8 mouse cellular contexts compared by ENCODE assay signal in the genomic region with DNA sequence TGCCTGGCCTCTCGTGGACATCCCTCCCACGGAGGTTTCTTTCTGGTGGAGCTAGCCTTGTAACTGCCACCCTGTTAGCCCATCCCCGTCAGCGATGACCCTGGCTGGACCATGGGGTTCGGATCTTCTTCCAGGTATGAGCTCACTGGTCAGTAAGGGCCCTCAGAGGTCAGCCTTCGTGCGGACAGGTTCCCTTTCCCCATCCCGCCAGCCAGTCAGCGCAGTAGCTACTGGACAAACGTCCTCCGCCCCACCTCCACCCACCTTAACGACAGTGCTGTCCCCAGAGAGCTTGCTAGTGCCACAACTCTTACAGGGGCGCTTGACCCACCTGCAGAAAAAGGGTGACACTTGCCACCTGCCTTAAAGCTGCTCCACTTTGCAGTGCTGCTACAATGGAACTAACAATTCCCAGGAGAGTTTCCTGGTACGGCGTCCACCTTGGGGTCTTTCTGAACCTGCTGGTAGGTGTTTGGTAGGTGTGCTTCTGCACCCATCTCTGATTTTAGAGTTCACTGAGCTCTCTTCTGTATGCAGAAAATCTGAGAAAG. TPM values are rescaled to one million over a fixed set of nuclear protein-coding genes. Genes with fewer than 3 reads are reported as not detected.
DNase-seq lines count a peak whose midpoint lies in the region; ATAC-seq lines count a peak whose summit lies in the region.

No protein-coding gene starts in this region.

- H3K27ac ChIP-seq in heart, embryonic 13.5 days (replicated peaks): peak overlapping the region; percentile 75
- H3K27ac ChIP-seq in brown adipose tissue, adult 24 weeks (replicated peaks; ENCODE audit: low read depth, low read length): no peak overlapping the region
- no peak overlapping the region for H3K27ac ChIP-seq in hindbrain, embryonic 16.5 days (ENCODE audit: low read depth, low read length)
- H3K27ac ChIP-seq in macrophage: no peak overlapping the region

- 11% methylated on average over 15 of the region's 15 CpGs for WGBS in heart, embryonic 13.5 days
- 19% methylated on average over 15 of the region's 15 CpGs for WGBS in hindbrain, embryonic 16.5 days
- 25% methylated on average over 15 of the region's 15 CpGs for WGBS in macrophage (ENCODE audit: missing documents)

- peak overlapping the region; percentile 80 for H3K4me3 ChIP-seq in heart, embryonic 13.5 days
- H3K4me3 ChIP-seq in brown adipose tissue, adult 24 weeks (ENCODE audit: insufficient read depth, low read depth, low read length): peak overlapping the region; percentile 81
- H3K4me3 ChIP-seq in hindbrain, embryonic 16.5 days (ENCODE audit: low read length): peak overlapping the region; percentile 61
- H3K4me3 ChIP-seq in macrophage (ENCODE audit: inconsistent target): peak overlapping the region; percentile 66

- no peak for ATAC-seq in heart, embryonic 13.5 days (ENCODE audit: extremely low read depth, insufficient number of reproducible peaks, low FRiP score, low TSS enrichment)
- ATAC-seq in hindbrain, embryonic 16.5 days: no peak

- peaks cover 29% of the 10 kb centered on the region for H3K27me3 ChIP-seq in heart, embryonic 13.5 days (replicated peaks)
- H3K27me3 ChIP-seq in hindbrain, embryonic 16.5 days (replicated peaks; ENCODE audit: control insufficient read depth, insufficient read depth, low read length): peaks cover 5% of the 10 kb centered on the region; the same call in 1 of the 2 replicates

- H3K79me2 ChIP-seq in macrophage (ENCODE audit: inconsistent target): peaks cover 18% of the 10 kb centered on the region; the same call in 1 of the 2 replicates

- peak overlapping the region; percentile 94 for H3K4me2 ChIP-seq in heart, embryonic 13.5 days
- H3K4me2 ChIP-seq in hindbrain, embryonic 16.5 days (ENCODE audit: low read length): peak overlapping the region; percentile 88

- peak overlapping the region; percentile 92 for H3K9ac ChIP-seq in heart, embryonic 13.5 days
- peak overlapping the region; percentile 76 for H3K9ac ChIP-seq in hindbrain, embryonic 16.5 days (ENCODE audit: low read depth, low read length)

- DNase-seq in heart, adult 8-10 months (ENCODE audit: low spot score): no peak
- DNase-seq in adrenal gland, postnatal 14 days: no peak
- no peak for DNase-seq in gastrocnemius, postnatal 25 days
- DNase-seq in thymus, postnatal 0 days (ENCODE audit: low spot score): no peak

- peaks cover 26% of the 10 kb centered on the region for H3K4me1 ChIP-seq in heart, embryonic 13.5 days
- H3K4me1 ChIP-seq in brown adipose tissue, adult 24 weeks (ENCODE audit: control insufficient read depth, insufficient read depth, insufficient read length, low read length): peaks cover 2% of the 10 kb centered on the region; the same call in 1 of the 2 replicates
- peaks cover 12% of the 10 kb centered on the region for H3K4me1 ChIP-seq in hindbrain, embryonic 16.5 days (ENCODE audit: control insufficient read depth, insufficient read depth, low read depth, low read length)

- no peaks in the 10 kb centered on the region for H3K9me3 ChIP-seq in heart, embryonic 13.5 days
- H3K9me3 ChIP-seq in hindbrain, embryonic 16.5 days (ENCODE audit: control insufficient read depth, low read length): no peaks in the 10 kb centered on the region

- H3K36me3 ChIP-seq in heart, embryonic 13.5 days: peaks cover 22% of the 10 kb centered on the region
- H3K36me3 ChIP-seq in hindbrain, embryonic 16.5 days (ENCODE audit: control insufficient read depth, insufficient read depth, low read length): no peaks in the 10 kb centered on the region
- H3K36me3 ChIP-seq in macrophage (ENCODE audit: inconsistent target): peaks cover 7% of the 10 kb centered on the region

RNA-seq across cellular contexts. Expression of gene Asb1, which starts 0.8 kb away (rescaled TPM):
- polyA plus RNA-seq in heart, embryonic 13.5 days (2015; fragmentation: Nextera tagmentation; extraction: Ambion mirVana): 5.3 and 5.5 TPM in 2 replicates
- total RNA-seq in heart, adult 8-10 months (2022): 10 to 100 TPM; 17.3 to 27.2 (median 20.5) TPM
- 3.4 and 5.0 TPM in 2 replicates for polyA plus RNA-seq in brown adipose tissue, adult 24 weeks (2012; ENCODE audit: insufficient read depth, insufficient read length, missing spikeins)
- polyA plus RNA-seq in hindbrain, embryonic 16.5 days (2015; fragmentation: Nextera tagmentation; extraction: Ambion mirVana): 10.3 and 12.0 TPM in 2 replicates
- total RNA-seq in macrophage (2018; cell fraction: chromatin; rRNA removed): 10 to 100 TPM in 13 of 26 experiments, 1 to 10 TPM in 13; 1.1 to 19.8 (median 9.3) TPM
- total RNA-seq in macrophage (2018; cell fraction: cytosol; rRNA removed): 1 to 10 TPM in 25 of 26 experiments, under 1 TPM in 1; 0.86 to 7.0 (median 5.1) TPM
- total RNA-seq in macrophage (2018; cell fraction: nucleus; rRNA removed): 10 to 100 TPM in 3 of 26 experiments, 1 to 10 TPM in 23; 2.2 to 14.3 (median 6.8) TPM
- polyA plus RNA-seq in macrophage (2018): 2.5 to 4.2 TPM (median 2.9 TPM) in 3 replicates
- total RNA-seq in adrenal gland, postnatal 14 days (2021): 20.6 and 21.7 TPM in 2 replicates
- total RNA-seq in gastrocnemius, postnatal 25 days (2021): 10 to 100 TPM; 15.5 TPM
- polyA plus RNA-seq in thymus, postnatal 0 days (2015; fragmentation: Nextera tagmentation; extraction: Ambion mirVana): 4.0 and 4.3 TPM in 2 replicates

RNA-seq across cellular contexts. Expression of gene Traf3ip1, which starts 46.7 kb away (rescaled TPM):
- polyA plus RNA-seq in heart, embryonic 13.5 days (2015; fragmentation: Nextera tagmentation; extraction: Ambion mirVana): 3.8 and 4.3 TPM in 2 replicates
- 1 to 10 TPM; 4.2 to 5.4 (median 4.9) TPM for total RNA-seq in heart, adult 8-10 months (2022)
- polyA plus RNA-seq in brown adipose tissue, adult 24 weeks (2012; ENCODE audit: insufficient read depth, insufficient read length, missing spikeins): 3.8 and 4.9 TPM in 2 replicates
- polyA plus RNA-seq in hindbrain, embryonic 16.5 days (2015; fragmentation: Nextera tagmentation; extraction: Ambion mirVana): 10.4 TPM in 2 replicates
- 10 to 100 TPM in 12 of 26 experiments, 1 to 10 TPM in 13, under 1 TPM in 1; 0.66 to 16.9 (median 9.2) TPM for total RNA-seq in macrophage (2018; cell fraction: chromatin; rRNA removed)
- total RNA-seq in macrophage (2018; cell fraction: cytosol; rRNA removed): 1 to 10 TPM in 24 of 26 experiments, under 1 TPM in 2; 0.76 to 3.6 (median 2.5) TPM
- 10 to 100 TPM in 1 of 26 experiments, 1 to 10 TPM in 25; 1.6 to 12.5 (median 5.3) TPM for total RNA-seq in macrophage (2018; cell fraction: nucleus; rRNA removed)
- polyA plus RNA-seq in macrophage (2018): 2.7 to 4.3 TPM (median 3.1 TPM) in 3 replicates
- total RNA-seq in adrenal gland, postnatal 14 days (2021): 12.3 and 12.6 TPM in 2 replicates
- 1 to 10 TPM; 2.9 to 3.2 TPM for total RNA-seq in gastrocnemius, postnatal 25 days (2021)
- 4.6 and 5.1 TPM in 2 replicates for polyA plus RNA-seq in thymus, postnatal 0 days (2015; fragmentation: Nextera tagmentation; extraction: Ambion mirVana)
